Mouse (Mus musculus): ENCODE results near the gene Srp68.

The Srp68 gene

DNA sequence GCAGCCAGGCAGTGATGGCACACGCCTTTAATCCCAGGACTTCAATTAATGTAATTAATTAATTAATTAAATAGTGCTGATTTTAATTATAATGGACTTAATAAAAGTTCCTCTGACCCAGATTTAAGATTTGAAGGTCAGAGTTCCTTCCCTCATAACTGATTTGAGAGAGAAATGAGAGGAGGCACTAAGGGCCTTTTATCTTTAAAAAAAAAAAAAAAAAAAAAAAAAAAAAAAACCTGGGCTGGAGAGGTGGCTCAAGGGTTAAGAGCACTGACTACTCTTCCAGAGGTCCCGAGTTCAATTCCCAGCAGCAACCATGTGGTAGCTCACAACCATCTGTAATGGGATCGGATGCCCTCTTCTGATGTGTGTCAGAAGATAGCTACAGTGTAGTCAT lies 65.4 kb downstream of the Srp68 start:
- no peak for DNase-seq (ENCODE audit: low spot score in 2 of 2)

- no peak for DNase-seq (ENCODE audit: low spot score in 2 of 2)
These were observed 67.3 kb downstream of the Srp68 start for GRCm38 (mm10) chr11:116206678-116207077.

- no peak for DNase-seq (ENCODE audit: low spot score in 2 of 2)
These were observed 70.9 kb downstream of the Srp68 start for GRCm38 (mm10) chr11:116203150-116203549.

- DNase-seq (ENCODE audit: low spot score in 2 of 2): no peak
These were observed 72.9 kb downstream of the Srp68 start for GRCm38 (mm10) chr11:116201151-116201550.

DNA sequence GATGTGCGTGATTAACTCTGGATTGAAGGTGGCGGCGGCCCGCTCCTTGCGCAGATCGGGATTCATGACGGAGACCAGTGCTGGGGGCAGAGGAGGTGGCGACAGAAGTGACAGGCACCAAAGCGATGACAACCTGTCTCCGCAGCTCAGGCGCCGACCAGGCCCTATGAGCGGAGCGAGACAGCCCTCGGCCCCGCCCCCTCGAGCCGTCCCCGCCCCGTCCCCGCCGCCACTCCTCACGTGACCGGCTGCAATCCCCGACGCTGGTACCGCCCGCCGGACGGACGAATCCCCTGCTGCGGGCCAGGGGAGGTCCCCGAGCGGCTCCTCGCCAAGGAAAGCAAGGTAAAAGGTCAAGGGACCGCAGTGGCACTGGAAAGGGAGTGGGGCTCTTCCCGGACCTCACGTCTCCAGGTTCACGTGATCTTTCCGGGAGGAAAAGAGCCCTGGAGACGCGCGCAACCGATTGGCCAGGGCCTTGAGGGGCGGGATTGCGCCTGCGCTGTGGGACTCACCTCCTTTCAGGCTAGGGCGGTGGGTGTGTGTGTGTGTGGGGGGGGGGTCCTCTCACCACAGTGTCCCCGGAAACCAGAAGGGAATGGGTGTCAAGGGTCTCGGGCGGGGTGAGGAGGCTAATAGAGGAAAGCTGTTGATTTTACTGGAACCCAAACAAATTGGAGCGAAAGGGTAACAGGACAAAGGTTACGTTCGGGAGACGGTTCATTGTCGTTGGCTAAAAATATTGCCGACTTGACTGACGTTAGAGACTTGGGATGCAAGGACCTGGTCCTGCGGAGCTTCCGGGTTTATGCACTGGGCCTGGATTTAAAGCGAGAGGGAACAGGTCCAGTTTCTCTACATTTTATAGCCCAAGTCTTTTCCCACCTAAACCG lies 75.1 kb downstream of the Srp68 start, which contains the start of the genes Ten1 and Acox1:
Gene Ten1, plus strand, starts transcription at position 217 of the 893 bp plus-strand sequence.
Gene Acox1, minus strand, starts transcription at position 407 of the 893 bp plus-strand sequence.
- peak; percentile 90 to 92 for DNase-seq (ENCODE audit: low spot score in 2 of 2)

DNA sequence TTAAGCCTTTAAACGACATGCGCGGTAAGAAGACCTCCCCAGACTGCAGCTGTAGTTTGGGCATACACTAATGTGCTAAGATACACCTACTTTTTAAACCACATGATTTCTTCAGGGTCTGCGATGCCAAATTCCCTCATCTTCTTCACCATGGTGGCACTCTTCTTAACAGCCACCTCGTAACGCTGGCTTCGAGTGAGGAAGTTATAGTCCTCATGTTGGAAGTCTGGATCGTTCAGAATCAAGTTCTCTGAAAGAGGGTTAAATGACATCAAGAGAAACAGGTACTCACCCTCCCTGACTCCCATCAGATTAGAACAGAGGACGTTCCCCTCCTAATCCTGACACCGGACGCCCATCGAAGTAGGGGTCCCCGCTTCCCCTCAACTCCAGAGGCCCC lies 75.9 kb downstream of the Srp68 start:
- DNase-seq (ENCODE audit: low spot score in 2 of 2): no peak

DNA sequence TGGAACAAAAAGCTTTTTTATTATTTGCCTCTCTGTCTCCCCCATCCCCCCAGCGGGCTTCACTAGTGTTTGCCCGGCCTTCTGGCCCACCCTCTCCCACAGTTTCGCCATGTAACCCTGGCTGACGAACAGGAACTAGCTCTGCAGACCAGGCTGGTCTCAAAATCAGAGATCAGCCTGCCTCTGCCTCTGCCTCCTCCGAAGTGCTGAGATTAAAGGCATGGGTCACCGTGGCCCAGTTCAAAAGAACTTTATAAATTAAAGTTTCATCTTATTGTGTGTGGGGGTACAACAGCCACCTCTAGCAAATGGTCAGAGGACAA lies 76.5 kb downstream of the Srp68 start:
- DNase-seq (ENCODE audit: low spot score in 2 of 2): no peak

- no peak for DNase-seq (ENCODE audit: low spot score in 2 of 2)
These were observed 77.0 kb downstream of the Srp68 start for GRCm38 (mm10) chr11:116196866-116197583.

GRCm38 (mm10) chr11:116196336-116196735 lies 77.7 kb downstream of the Srp68 start:
- no peak for DNase-seq (ENCODE audit: low spot score in 2 of 2)

GRCm38 (mm10) chr11:116195252-116195651 lies 78.8 kb downstream of the Srp68 start:
- no peak for DNase-seq (ENCODE audit: low spot score in 2 of 2)

Data from natural killer cell, adult 2 months (primary cell).